ENCODE assay signal across 9 mouse cellular contexts in genomic region chr6:24956586-24956973, GRCm38 (mm10). TPM values are rescaled to one million over a fixed set of nuclear protein-coding genes. Genes with fewer than 3 reads are reported as not detected.
DNase-seq lines count a peak whose midpoint lies in the region; ATAC-seq lines count a peak whose summit lies in the region.
"Had no signal": no experiment of that assay in that cellular context is flagged by ENCODE, and none has a peak within 500 bp of the region (broad histone marks: within the 10 kb centered on the region; RNA-seq: fewer than 3 reads in every experiment).

No protein-coding gene starts in this region.

- H3K27me3 ChIP-seq in liver, embryonic 11.5 days (replicated peaks; ENCODE audit: control insufficient read depth, insufficient read depth, low read length), result peaks cover 27% of the 10 kb centered on the region
- H3K27me3 ChIP-seq in forebrain, embryonic 14.5 days (replicated peaks; ENCODE audit: control insufficient read depth, insufficient read depth, low read length), result no peaks in the 10 kb centered on the region
- no peaks in the 10 kb centered on the region for H3K27me3 ChIP-seq in limb, embryonic 11.5 days (ENCODE audit: control insufficient read depth, insufficient read depth, low read length)
- H3K27me3 ChIP-seq in neural tube, embryonic 15.5 days (replicated peaks), result peaks cover 4% of the 10 kb centered on the region; the same call in 1 of the 2 replicates

- H3K4me2 ChIP-seq in liver, embryonic 11.5 days, result peak overlapping the region; percentile 86
- H3K4me2 ChIP-seq in forebrain, embryonic 14.5 days (ENCODE audit: low read length), result peak overlapping the region; percentile 93
- peak overlapping the region; percentile 98 for H3K4me2 ChIP-seq in limb, embryonic 11.5 days (ENCODE audit: low read depth, severe bottlenecking)
- peak overlapping the region; percentile 79 for H3K4me2 ChIP-seq in neural tube, embryonic 15.5 days

- no peak overlapping the region for H3K4me3 ChIP-seq in liver, embryonic 11.5 days (ENCODE audit: low read depth, low read length)
- H3K4me3 ChIP-seq in forebrain, embryonic 14.5 days (ENCODE audit: low read depth, low read length), result peak overlapping the region; percentile 67
- peak overlapping the region; percentile 55 for H3K4me3 ChIP-seq in limb, embryonic 11.5 days (ENCODE audit: low read depth, low read length)
- peak overlapping the region; percentile 68 for H3K4me3 ChIP-seq in neural tube, embryonic 15.5 days (replicated peaks)

- no peaks in the 10 kb centered on the region; the same call in 1 of the 2 replicates for H3K4me1 ChIP-seq in liver, embryonic 11.5 days (replicated peaks; ENCODE audit: control insufficient read depth, insufficient read depth, low read length)
- no peaks in the 10 kb centered on the region; the same call in 1 of the 2 replicates for H3K4me1 ChIP-seq in forebrain, embryonic 14.5 days (ENCODE audit: control insufficient read depth, insufficient read depth, low read length)
- H3K4me1 ChIP-seq in limb, embryonic 11.5 days (ENCODE audit: control insufficient read depth, insufficient read depth, low read length), result no peaks in the 10 kb centered on the region
- H3K4me1 ChIP-seq in neural tube, embryonic 15.5 days, result peaks cover 6% of the 10 kb centered on the region; the same call in 1 of the 2 replicates

- H3K9ac ChIP-seq in liver, embryonic 11.5 days (ENCODE audit: low read depth, low read length), result no peak overlapping the region
- H3K9ac ChIP-seq in forebrain, embryonic 14.5 days (ENCODE audit: low read length), result peak overlapping the region; percentile 88
- peak overlapping the region; percentile 63; the same call in 1 of the 2 replicates for H3K9ac ChIP-seq in limb, embryonic 11.5 days (ENCODE audit: low read length)
- H3K9ac ChIP-seq in neural tube, embryonic 15.5 days (replicated peaks), result peak overlapping the region; percentile 89

- WGBS in liver, embryonic 11.5 days, result 8% methylated on average over 2 of the region's 5 CpGs
- WGBS in forebrain, embryonic 14.5 days, result 0% methylated on average over 2 of the region's 5 CpGs
- WGBS in limb, embryonic 11.5 days, result 0% methylated on average over 2 of the region's 5 CpGs
- WGBS in neural tube, embryonic 15.5 days, result 0% methylated on average over 2 of the region's 5 CpGs

- H3K9me3 ChIP-seq in liver, embryonic 11.5 days (ENCODE audit: control insufficient read depth, low read length), result no peaks in the 10 kb centered on the region
- no peaks in the 10 kb centered on the region for H3K9me3 ChIP-seq in forebrain, embryonic 14.5 days (replicated peaks; ENCODE audit: control insufficient read depth, low read length)
- H3K9me3 ChIP-seq in limb, embryonic 11.5 days (ENCODE audit: control insufficient read depth, low read length), result no peaks in the 10 kb centered on the region
- H3K9me3 ChIP-seq in neural tube, embryonic 15.5 days (replicated peaks), result no peaks in the 10 kb centered on the region

- no peak for ATAC-seq in liver, embryonic 11.5 days (replicated peaks; ENCODE audit: low FRiP score)
- no peak for ATAC-seq in forebrain, embryonic 14.5 days
- 0 out of 2 replicates have a peak, but pooled peaks have one; percentile 4 for ATAC-seq in limb, embryonic 11.5 days (ENCODE audit: insufficient number of reproducible peaks, low FRiP score, low TSS enrichment, low read depth)
- peak; percentile 48; the same call in 1 of the 2 replicates for ATAC-seq in neural tube, embryonic 15.5 days (ENCODE audit: low FRiP score)
- ATAC-seq in monocyte, adult 5-6 weeks (replicated peaks; ENCODE audit: insufficient number of reproducible peaks, low FRiP score, low TSS enrichment, poor library complexity, severe bottlenecking), result no peak
- no peak for ATAC-seq in inflammation-experienced regulatory T-cells, adult 6 months

- DNase-seq in liver, embryonic 11.5 days (ENCODE audit: low spot score), result no peak
- no peak for DNase-seq in liver
- DNase-seq in forebrain, embryonic 14.5 days (ENCODE audit: low spot score), result no peak
- DNase-seq in limb, embryonic 11.5 days (ENCODE audit: low spot score), result no peak
- no peak for DNase-seq in left cerebral cortex, adult 9 months (ENCODE audit: low spot score in 2 of 2)

- no peak overlapping the region for H3K27ac ChIP-seq in liver, embryonic 11.5 days (ENCODE audit: low read depth, low read length)
- H3K27ac ChIP-seq in forebrain, embryonic 14.5 days (ENCODE audit: low read depth, low read length), result peak overlapping the region; percentile 78
- H3K27ac ChIP-seq in limb, embryonic 11.5 days (replicated peaks; ENCODE audit: low read depth, low read length), result no peak overlapping the region
- H3K27ac ChIP-seq in neural tube, embryonic 15.5 days (replicated peaks), result peak overlapping the region; percentile 89

- H3K36me3 ChIP-seq in liver, embryonic 11.5 days (ENCODE audit: control insufficient read depth, insufficient read depth, low read length), result no peaks in the 10 kb centered on the region
- no peaks in the 10 kb centered on the region for H3K36me3 ChIP-seq in forebrain, embryonic 14.5 days (ENCODE audit: control insufficient read depth, insufficient read depth, low read length)
- no peaks in the 10 kb centered on the region for H3K36me3 ChIP-seq in limb, embryonic 11.5 days (ENCODE audit: control insufficient read depth, insufficient read depth, low read length)
- no peaks in the 10 kb centered on the region for H3K36me3 ChIP-seq in neural tube, embryonic 15.5 days

RNA-seq across cellular contexts. Expression of gene Tmem229a, which starts 0.5 kb away (rescaled TPM):
- polyA plus RNA-seq in liver, embryonic 11.5 days (2014; fragmentation: Nextera tagmentation; extraction: Ambion mirVana), result 0.05 and 0.12 TPM in 2 replicates
- polyA plus RNA-seq in forebrain, embryonic 14.5 days (2014; fragmentation: Nextera tagmentation; extraction: Ambion mirVana), result 1.7 and 2.3 TPM in 2 replicates
- polyA plus RNA-seq in limb, embryonic 11.5 days (2014; fragmentation: Nextera tagmentation; extraction: Ambion mirVana), result 0.61 and 0.73 TPM in 2 replicates
- 4.4 and 4.7 TPM in 2 replicates for polyA plus RNA-seq in neural tube, embryonic 15.5 days (2015; fragmentation: Nextera tagmentation; extraction: Ambion mirVana)
- 0.10 to 0.21 TPM in 2 of 3 replicates, not detected in the other for total RNA-seq in monocyte, adult 5-6 weeks (2017)
- under 1 TPM in 1 of 3 experiments, not detected in 2; 0.19 TPM for polyA plus RNA-seq in inflammation-experienced regulatory T-cells, adult 6 months (2017; shearing (Covaris generic))
- total RNA-seq: hematopoietic stem cell, adult 5-6 weeks had no signal

Comparison
In these comparisons a context has a peak if more than half of its experiments do, and no peak if none do; other contexts are left out.
1. ATAC-seq: peak in limb, embryonic 11.5 days (single experiment) and neural tube, embryonic 15.5 days (single experiment); none in liver, embryonic 11.5 days (single experiment), forebrain, embryonic 14.5 days (single experiment), monocyte, adult 5-6 weeks (single experiment) and inflammation-experienced regulatory T-cells, adult 6 months (single experiment).
2. H3K27ac ChIP-seq: peak in forebrain, embryonic 14.5 days (single experiment) and neural tube, embryonic 15.5 days (single experiment); none in liver, embryonic 11.5 days (single experiment) and limb, embryonic 11.5 days (single experiment).
3. Peak in every context shown above with its lines, with median percentiles within 50 percentile points of each other: H3K4me2 ChIP-seq.